Mouse (Mus musculus): ENCODE data around the gene Tdp2. TPM values are rescaled to one million over a fixed set of nuclear protein-coding genes. Genes with fewer than 3 reads are reported as not detected.
"Not testable (repeated sequence)": the region's sequence is repeated elsewhere in the genome, so short reads cannot be mapped to it uniquely, and the experiment has no call there.

Gene Tdp2
- total RNA-seq, 2 experiments from 2014 or later: 23.1 to 31.6 TPM

GRCm38 (mm10) chr13:24824647-24825046 is 6.8 kb upstream of the Tdp2 start:
- DNase-seq: no peak

GRCm38 (mm10) chr13:24825587-24825986 is 5.9 kb upstream of the Tdp2 start:
- peak; percentile 47 for DNase-seq

- DNase-seq: no peak
Observed at GRCm38 (mm10) chr13:24826116-24826515, 5.4 kb upstream of the Tdp2 start.

GRCm38 (mm10) chr13:24830756-24831352 is 625 bp upstream of the Tdp2 start:
- DNase-seq: no peak

DNA sequence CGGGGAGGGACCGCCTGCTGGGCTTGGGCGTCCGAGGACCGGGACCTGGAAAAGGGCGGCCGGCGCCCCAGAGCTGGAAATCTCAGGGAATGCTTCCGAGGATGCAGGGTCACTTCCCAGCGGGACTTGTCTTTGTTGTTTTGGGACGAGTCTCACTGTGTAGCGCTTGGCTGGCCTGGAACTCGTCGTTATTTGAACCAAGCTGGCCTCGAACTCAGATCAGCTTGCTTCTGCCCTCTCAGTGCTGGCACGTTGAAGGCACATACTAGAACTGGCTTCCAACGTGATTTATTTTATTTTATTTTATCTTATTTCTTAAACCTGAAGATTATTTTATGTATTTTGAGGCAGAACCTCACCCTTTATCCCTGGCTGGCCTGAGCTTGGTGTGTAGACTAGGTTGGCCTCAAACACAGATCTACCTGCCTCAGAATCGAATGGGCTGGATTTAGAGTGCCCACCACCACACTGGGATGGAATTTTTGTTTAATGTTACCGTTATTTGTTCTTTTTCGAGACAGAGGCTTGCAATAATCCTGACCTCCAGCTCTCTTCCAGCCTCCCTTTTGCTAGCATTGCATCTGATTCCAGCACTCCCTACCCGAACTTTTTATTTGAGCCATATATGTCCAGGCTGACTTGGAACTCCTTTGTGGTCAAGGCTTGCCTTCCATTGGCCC is 792 bp downstream of the Tdp2 start:
- no peak for DNase-seq

GRCm38 (mm10) chr13:24832811-24833155 is 1.3 kb downstream of the Tdp2 start:
- no peak for DNase-seq

- DNase-seq: not testable (repeated sequence)
Observed at GRCm38 (mm10) chr13:24837765-24838164, 6.3 kb downstream of the Tdp2 start.

DNA sequence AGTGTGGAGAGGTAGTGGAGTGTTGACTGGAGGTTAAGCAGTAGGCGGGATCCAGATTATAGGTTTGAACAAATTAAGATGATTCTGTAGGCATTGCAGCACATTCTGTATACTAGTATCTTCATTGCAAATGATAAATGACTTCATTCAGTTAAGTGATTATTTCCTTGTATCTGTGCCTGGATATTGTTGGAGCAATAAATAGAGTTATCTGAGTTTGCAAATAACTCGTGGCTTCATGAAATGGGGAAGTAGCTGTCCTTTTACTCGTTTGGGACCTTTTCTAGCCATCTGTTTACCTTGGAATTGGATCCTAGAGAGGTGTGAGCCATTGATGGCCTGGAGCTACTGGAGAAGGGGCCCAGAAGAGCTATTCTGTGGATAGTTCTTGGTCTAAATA is 8.4 kb downstream of the Tdp2 start:
- DNase-seq: no peak

GRCm38 (mm10) chr13:24841702-24842101 is 10.2 kb downstream of the Tdp2 start:
- DNase-seq: no peak

GRCm38 (mm10) chr13:24844983-24845955 is 13.8 kb downstream of the Tdp2 start, which contains the start of gene D130043K22Rik:
TSS of gene D130043K22Rik (plus strand) at chr13:24845135.
- peak; percentile 79 for DNase-seq

GRCm38 (mm10) chr13:24849318-24849717 is 17.8 kb downstream of the Tdp2 start:
- DNase-seq: no peak

GRCm38 (mm10) chr13:24851989-24852388 is 20.5 kb downstream of the Tdp2 start:
- no peak for DNase-seq

- no peak for DNase-seq
Observed at GRCm38 (mm10) chr13:24852570-24852969, 21.1 kb downstream of the Tdp2 start.

GRCm38 (mm10) chr13:24859115-24859514 is 27.6 kb downstream of the Tdp2 start:
- DNase-seq: no peak

GRCm38 (mm10) chr13:24861084-24861483 is 29.6 kb downstream of the Tdp2 start:
- DNase-seq: no peak

GRCm38 (mm10) chr13:24862021-24862420 is 30.5 kb downstream of the Tdp2 start:
- no peak for DNase-seq

GRCm38 (mm10) chr13:24862520-24862919 is 31.0 kb downstream of the Tdp2 start:
- peak; percentile 73 for DNase-seq

GRCm38 (mm10) chr13:24866430-24867402 is 35.2 kb downstream of the Tdp2 start:
- DNase-seq: no peak

DNA sequence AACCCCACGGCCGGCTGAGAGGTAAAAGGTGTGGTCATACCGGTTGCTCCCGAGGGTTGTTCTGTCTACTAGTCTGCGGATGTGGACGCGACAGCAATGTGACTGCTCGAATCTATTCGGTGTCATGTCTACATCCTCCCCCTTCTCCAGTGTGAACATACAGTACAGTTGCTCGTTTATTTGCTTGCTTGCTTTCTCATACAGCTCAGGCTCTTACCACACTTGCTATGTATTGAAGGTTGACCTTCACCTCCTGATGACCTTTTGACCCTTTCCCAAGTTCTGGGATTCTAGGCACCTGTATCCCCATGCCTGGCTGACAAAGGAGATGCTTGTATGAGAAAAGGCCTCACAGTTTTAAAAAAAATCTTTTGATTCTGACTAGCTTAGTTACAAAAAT is 36.3 kb downstream of the Tdp2 start:
- no peak for DNase-seq

- no peak for DNase-seq
Observed at GRCm38 (mm10) chr13:24868233-24868632, 36.8 kb downstream of the Tdp2 start.

DNA sequence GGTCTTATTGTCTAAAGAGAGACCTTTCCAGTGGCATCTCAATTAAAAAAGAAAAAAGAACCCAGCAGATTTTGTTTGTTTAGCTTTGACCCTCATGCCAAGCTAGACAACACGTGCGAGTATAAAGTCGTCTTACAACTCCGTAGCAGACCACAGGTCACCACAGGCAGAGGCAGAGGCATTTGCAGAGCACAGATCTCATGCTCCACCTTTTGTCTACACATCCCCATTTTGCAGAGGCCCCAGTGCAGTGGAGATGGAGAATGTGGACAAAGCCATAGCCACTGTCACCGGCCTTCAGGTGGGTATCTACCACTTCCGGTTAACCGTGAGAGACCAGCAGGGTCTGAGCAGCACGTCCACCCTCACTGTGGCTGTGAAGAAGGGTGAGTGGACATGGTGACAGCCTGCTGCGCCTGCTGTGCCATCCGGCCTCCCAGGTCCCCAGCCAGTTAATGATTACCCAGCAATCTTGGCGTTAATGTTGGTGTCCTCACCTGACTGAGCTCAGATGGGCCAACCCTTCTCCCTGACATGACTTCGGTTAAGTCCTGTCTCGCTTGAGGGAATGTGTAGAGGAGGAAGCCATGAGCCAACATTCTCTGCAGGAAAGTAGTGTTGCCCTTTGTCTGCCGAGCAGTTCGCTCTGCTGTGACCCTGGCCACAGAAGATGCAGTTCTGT is 48.0 kb downstream of the Tdp2 start:
- no peak for DNase-seq
